Mouse (Mus musculus) G1E-ER4 (cell line): Measurements from ENCODE around the gene Cpsf7. TPM values are rescaled to one million over a fixed set of nuclear protein-coding genes. Genes with fewer than 3 reads are reported as not detected.

Source experiments
- GATA1 ChIP-seq: IDR thresholded peaks from one replicate; pipeline ENCODE4 v1.8.0; 2012; ENCODE audit warnings: low read length, inconsistent platforms
- polyA plus RNA-seq: library from polyadenylated mRNA; stranded (reverse); fragments of >175 nt; gene quantifications from 2 replicates; pipeline ENCODE4 v1.2.3, GENCODE M21; 2012

Cpsf7 gene
- polyA plus RNA-seq, 1 experiment = 29.9 TPM

DNA sequence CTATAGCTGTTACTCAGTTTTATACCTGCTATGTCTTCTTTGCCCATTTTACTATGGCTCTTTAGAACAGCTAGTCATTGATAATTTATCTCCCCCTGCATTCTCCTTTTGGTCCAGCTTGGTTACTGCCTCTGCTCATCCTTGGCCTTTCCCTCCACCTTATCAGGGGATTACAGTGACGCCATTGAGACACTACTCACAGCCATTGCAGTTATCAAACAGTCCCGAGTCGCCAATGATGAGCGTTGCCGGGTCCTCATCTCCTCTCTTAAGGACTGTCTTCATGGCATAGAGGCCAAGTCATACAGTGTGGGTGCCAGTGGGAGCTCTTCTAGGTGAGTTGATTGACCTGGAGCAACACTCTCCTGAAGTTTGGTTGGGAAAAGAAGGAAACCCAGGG lies 14.4 kb downstream of the Cpsf7 start:
- no peak for TF ChIP-seq GATA1

DNA sequence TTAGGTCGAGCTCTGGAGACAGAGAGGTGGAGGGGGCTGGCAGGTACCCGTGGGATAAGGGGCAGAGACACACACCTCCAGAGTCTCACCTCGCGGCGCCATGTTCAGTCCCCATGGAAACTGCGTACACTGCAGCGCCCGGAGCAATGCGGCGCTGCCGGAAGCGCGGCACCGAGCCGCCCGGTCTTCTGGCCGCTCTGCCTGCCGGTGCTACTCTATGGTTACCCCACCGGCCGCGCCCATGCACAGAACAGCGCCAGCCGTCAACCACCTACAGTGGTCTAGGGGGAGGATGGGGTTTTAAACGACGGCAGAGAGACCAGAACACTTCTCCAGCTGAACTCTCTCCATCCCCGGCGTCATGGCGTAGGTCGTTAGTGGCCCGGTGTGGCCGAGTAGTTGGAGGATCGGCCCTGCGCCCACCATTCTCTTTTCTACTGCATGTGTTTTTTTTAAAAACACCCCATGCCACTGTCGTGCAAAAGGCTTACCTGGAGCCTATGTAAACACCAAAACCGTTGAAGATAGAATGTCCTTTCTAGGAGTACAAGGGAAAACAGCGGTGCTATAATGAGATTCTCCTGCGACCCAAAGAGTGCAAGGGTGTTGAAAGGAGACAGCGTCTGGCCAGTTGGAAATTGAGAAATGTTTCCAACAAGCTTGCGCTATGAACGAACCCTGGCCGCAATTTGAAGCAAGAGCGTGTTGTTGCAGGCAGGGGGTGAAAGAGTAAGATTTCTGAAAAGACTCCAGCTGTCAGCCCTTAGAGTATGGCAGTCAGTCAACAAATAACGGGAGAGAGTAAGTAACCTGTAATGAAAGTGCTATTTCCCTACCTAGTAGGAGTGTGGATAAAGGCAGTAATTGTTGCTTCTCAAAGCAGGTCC lies 30.8 kb downstream of the Cpsf7 start, which contains the start of gene Tmem216:
Gene Tmem216, minus strand, starts transcription at position 615 of the 887 bp plus-strand sequence.
- TF ChIP-seq GATA1 = no peak

GRCm38 (mm10) chr19:10557001-10557400 lies 31.9 kb downstream of the Cpsf7 start:
- no peak for TF ChIP-seq GATA1

- no peak for TF ChIP-seq GATA1
These were observed 32.4 kb downstream of the Cpsf7 start for GRCm38 (mm10) chr19:10557430-10557829.

DNA sequence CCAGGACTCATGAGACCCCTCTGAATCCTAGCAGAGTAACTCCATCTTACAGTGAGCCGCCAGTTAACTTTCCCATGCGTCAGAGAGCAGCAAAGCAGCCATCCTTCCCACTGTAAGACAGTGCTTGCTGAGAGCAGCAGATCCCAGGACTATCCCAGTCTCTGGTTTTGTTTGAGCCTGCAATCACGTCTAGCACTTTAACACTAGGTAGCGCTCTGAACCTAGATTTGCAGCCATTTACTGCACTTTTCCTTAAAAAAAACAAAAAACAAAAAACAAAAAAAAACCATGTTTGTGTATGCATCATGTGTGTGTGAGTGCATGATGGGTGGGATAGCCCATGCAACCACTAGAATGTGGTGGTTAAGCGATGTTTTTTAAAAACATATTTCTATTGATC lies 35.0 kb downstream of the Cpsf7 start:
- TF ChIP-seq GATA1 = no peak

DNA sequence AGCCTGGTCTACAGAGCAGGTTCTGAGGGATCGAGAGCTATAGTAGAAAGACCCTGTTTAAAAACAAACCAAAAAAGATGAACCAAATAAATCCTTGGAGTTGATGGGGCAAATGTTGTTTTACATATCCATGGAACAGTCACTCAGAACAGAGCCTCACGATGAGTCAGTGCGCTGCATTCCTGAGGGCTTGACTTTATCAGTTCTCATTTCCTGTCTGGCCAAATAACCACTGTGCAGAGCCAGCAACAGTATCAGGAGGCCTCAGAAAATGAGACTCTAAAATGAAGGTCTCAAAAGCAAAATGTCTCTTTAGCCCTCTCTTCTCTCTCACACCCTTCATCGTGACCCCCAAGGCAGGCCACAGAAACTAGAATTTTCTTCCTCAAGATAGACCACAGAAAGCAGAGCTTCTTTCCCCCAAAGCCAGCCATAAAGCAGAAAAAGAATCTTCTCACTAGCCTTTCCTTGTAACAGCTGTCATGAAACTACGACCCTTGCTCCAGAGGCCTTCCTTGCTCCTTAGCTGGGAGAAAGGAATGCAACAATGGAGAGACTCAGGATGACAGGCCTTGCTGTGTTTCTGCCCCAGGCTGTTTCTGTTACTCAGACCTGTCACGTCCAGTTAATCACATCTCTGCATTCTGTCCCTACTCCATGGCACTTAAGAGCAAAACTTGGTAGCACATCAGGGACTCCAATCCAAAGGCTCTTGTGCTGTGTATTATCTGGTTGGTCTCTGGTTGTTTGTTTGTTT lies 36.7 kb downstream of the Cpsf7 start:
- no peak for TF ChIP-seq GATA1

DNA sequence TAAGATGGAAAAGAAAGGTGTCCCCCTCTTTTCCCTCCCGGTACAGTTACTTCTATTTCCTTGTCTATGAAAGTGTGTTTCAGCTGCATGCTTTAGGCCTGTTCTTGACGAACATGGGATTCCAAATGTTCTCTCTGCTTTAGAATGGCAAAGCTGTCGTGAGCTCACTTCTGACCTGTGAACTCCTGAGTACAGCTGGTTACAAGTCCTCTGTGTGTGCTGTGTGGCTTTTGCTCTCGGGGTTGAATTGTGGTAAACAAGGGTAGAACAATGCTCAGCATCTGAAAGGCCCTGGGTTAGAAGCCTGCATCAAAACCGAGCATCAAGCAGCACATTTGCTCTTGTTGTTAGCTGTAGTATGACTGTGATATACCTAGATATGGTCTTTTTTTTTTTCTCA lies 37.3 kb downstream of the Cpsf7 start:
- TF ChIP-seq GATA1 = no peak

DNA sequence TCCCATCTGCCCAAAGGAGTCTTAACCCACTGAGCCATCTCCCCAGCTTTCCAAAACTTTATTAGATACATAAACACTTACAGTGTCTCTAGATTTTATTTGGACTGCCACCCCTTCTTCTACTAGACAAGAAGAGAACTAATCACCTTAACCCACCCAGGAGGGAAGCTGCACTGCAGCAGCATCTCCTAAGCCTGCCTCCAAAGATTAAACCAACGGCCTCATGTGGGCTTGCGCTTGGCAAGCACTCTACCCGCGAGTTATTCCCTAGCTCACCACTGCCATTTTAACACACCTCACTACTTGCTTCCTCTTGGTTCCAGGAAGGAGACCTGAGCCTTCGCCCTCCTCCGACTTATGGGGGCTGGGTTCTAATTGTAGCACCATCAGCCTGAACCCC lies 39.2 kb downstream of the Cpsf7 start:
- no peak for TF ChIP-seq GATA1

DNA sequence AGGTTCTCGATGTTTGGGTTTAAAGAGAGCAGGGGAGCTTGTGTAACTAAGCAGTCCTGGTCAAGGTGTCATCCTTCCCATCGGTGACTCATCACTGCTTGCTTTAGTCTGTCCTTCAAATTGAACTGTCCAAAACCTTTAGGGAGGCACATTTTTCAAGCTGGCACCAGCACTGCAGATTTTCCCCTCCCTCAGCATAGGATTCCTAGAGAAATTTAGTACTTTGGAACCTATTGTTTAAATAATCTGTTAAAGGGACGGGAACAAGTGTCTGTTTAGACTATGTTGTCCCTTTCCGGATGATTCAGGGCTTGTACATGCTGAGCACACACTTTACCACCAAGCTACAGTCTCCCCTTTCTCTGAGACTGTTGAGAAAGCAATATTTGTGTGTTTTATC lies 40.2 kb downstream of the Cpsf7 start:
- TF ChIP-seq GATA1 = no peak

DNA sequence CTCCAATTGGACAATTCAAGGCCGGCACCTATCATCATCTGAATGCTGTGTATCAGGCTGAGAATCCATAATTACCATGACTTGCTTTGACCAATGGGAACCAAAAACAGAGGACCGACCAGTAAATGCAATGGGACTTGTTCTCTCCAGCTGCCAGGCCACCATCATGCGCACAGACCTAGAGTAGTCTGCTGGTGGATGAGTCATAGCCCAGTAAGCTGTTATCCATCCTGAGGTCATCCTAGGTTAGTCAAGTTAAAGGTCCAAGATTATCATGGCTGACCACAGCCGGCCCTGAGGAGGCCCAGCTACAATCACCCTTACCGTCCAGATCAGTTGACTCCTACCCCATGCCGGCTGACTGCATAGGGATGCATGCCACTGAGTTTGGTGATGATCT lies 44.6 kb downstream of the Cpsf7 start:
- TF ChIP-seq GATA1 = no peak

DNA sequence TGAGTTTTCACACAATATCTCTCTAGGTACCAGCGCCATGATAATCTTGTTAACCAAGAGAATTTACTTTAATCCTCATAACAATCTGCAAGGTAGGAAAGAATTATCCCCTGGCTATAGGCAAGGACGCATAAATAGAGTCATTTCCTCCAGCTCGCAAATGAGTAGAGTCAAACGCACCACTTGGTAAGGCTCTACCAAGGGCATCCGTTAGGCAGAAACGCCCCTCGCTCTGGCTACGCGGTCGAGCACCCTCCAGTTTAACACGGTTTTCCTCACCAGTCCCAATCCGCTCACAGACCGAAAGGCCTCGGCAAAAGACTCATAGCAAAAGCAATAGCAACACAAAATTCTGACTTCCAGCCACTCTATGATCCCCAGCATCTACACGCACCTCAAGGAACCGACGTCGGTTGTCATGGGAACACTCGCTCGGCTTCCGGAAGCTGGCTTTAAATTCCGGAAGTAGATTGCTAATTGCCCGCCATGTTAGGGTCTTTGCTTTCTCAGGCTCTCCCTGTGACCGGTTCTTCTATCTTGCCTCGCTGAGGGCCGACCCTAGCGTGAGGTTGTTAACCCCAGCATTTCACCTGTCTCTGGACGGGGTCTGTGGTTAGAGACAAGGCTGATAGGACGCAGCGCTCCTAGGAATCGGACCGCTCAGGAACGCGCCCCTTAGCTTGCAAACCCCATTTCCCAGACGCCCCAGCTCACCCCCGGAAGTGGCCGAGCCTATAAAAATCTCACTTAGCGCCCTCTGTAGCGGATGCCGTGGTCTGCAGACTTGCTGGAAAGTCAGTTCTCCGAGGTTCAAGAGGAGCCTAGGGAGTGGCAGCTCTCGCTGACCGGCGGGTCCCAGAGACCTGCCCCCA lies 51.9 kb downstream of the Cpsf7 start, which contains the start of the genes Cyb561a3 and Tmem138:
Gene Cyb561a3, plus strand, starts transcription at position 483 of the 872 bp plus-strand sequence.
Gene Tmem138, minus strand, starts transcription at position 673 of the 872 bp plus-strand sequence.
- no peak for TF ChIP-seq GATA1

- no peak for TF ChIP-seq GATA1
These were observed 55.0 kb downstream of the Cpsf7 start for GRCm38 (mm10) chr19:10580102-10580501.

GRCm38 (mm10) chr19:10580761-10581160 lies 55.7 kb downstream of the Cpsf7 start:
- no peak for TF ChIP-seq GATA1

GRCm38 (mm10) chr19:10581984-10582383 lies 56.9 kb downstream of the Cpsf7 start:
- no peak for TF ChIP-seq GATA1

DNA sequence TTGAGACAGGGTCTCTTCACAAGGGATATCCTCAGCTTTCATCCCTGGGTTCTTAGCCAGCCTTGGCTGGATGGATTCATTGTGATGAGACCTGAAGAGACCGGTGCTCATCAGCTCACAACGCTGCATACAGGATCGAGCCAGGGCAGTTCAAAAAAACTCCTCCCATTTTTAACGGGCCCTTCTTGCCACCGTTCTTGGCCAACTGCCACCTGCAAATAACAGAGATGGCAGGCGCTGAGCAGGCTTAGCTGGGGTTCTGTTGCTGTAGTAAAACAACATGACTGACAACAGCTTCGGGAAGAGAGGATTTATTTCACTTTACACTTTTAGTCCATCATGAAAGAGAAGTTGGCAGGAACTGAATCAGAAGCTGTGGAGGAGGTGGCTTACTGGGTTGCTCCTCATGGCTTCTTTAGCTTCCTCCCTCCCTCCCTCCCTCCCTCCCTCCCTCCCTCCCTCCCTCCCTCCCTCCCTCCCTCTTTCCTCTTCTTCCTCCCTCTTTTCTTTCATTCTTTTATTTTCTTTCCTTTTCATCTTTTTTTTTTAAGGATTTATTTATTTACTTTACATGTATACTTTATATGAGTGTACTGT lies 58.6 kb downstream of the Cpsf7 start:
- TF ChIP-seq GATA1 = no peak
